In the genomic region with DNA sequence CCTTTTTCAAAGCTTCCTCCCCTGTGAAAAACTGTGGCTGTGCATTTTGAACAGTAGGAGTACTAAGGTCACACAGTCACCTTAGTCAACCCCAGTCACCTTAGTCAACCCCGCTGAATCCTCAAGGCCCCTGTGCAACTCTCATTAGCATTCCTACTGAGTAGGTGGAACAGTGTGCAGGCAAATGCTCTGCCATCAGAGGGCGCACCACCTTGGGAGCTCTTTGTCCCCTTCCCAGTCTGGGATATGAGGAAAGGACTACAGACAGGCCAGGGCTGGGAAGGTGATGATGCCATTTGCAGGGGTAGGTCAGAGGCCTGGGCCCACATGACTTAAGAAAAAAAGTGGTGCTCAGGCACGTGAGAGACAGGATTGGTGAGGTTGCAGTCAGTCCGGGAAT, we compare ENCODE assay signal across 8 mouse cellular contexts. TPM values are rescaled to one million over a fixed set of nuclear protein-coding genes. Genes with fewer than 3 reads are reported as not detected.
DNase-seq lines count a peak whose midpoint lies in the region; TF ChIP-seq lines count a peak whose summit lies in the region.
"Had no signal": no experiment of that assay in that cellular context is flagged by ENCODE, and none has a peak within 500 bp of the region (broad histone marks: within the 10 kb centered on the region; RNA-seq: fewer than 3 reads in every experiment).

No protein-coding gene starts in this region.

- H3K9ac ChIP-seq in ES-E14 (ENCODE audit: insufficient read depth, low read depth, low read length, poor library complexity, severe bottlenecking) = no peak overlapping the region
- H3K9ac ChIP-seq in liver, adult 2 months (ENCODE audit: low read depth, low read length) = no peak overlapping the region
- H3K9ac ChIP-seq: midbrain, embryonic 12.5 days had no signal

- H3K4me3 ChIP-seq in ES-E14 (ENCODE audit: insufficient read depth in 1 of 2, low read depth in 1 of 2, low read length in 2 of 2, poor library complexity in 1 of 2, severe bottlenecking in 1 of 2) = no peak overlapping the region
- H3K4me3 ChIP-seq in liver, adult 2 months (ENCODE audit: insufficient read depth, low read depth, low read length) = no peak overlapping the region
- H3K4me3 ChIP-seq: midbrain, embryonic 12.5 days had no signal

- H3K27ac ChIP-seq in ES-E14 (ENCODE audit: insufficient read depth, low read depth, low read length, poor library complexity, severe bottlenecking) = no peak overlapping the region
- no peak overlapping the region for H3K27ac ChIP-seq in liver, adult 2 months (replicated peaks; ENCODE audit: insufficient read depth, low read depth, low read length)

- H3K27me3 ChIP-seq in liver, adult 2 months (ENCODE audit: control insufficient read depth, insufficient read depth, low read length) = no peaks in the 10 kb centered on the region
- H3K27me3 ChIP-seq: midbrain, embryonic 12.5 days had no signal

- DNase-seq in layer of hippocampus, postnatal 10 days (ENCODE audit: low spot score in 2 of 2) = peak; percentile 64 to 65
- no peak for DNase-seq in layer of hippocampus, adult 11-12 months (ENCODE audit: low spot score)
- peak; percentile 78 for DNase-seq in ES-E14 (ENCODE audit: low read depth, low spot score)
- peak; percentile 78 for DNase-seq in adrenal gland, postnatal 14 days
- peak; percentile 62 for DNase-seq in liver, adult 2 months (ENCODE audit: extremely low read depth, low read depth, low spot score)
- no peak for DNase-seq in urinary bladder, adult 2 months (ENCODE audit: low spot score)
- no peak for DNase-seq in layer of hippocampus, adult 9-11 months

- TF ChIP-seq POLR2A in liver, adult 2 months (IDR thresholded peaks at IDR 0.05; ENCODE audit: extremely low read depth, insufficient read depth, low read length) = no peak

- H3K9me3 ChIP-seq in ES-E14 (ENCODE audit: control insufficient read depth, insufficient read depth, low read depth, low read length) = no peaks in the 10 kb centered on the region
- H3K9me3 ChIP-seq: midbrain, embryonic 12.5 days had no signal

- H3K36me3 ChIP-seq in ES-E14 (ENCODE audit: control insufficient read depth, insufficient read depth, low read length, poor library complexity, severe bottlenecking) = peaks cover 28% of the 10 kb centered on the region
- peaks cover 4% of the 10 kb centered on the region; the same call in 1 of the 2 replicates for H3K36me3 ChIP-seq in liver, adult 2 months (ENCODE audit: control insufficient read depth, insufficient read depth, low read length)

- WGBS in liver, adult 2 months = 66% methylated on average over 4 of the region's 4 CpGs

- H3K79me2 ChIP-seq in liver, adult 2 months (ENCODE audit: control insufficient read depth, insufficient read depth, low read length) = peaks cover 9% of the 10 kb centered on the region; the same call in 1 of the 2 replicates

- in situ Hi-C loops in ES-E14 (cut with MboI; ENCODE audit: low sequenced_read_pairs in 2 of 2, unreplicated experiment in 2 of 2) = no loop called here

- peak; percentile 73 for TF ChIP-seq CTCF in liver, adult 2 months (IDR thresholded peaks at IDR 0.05; ENCODE audit: low read depth, low read length)

- peaks cover 5 to 37% of the 10 kb centered on the region in 2 experiments; a peak in 3 of 4 replicates for H3K4me1 ChIP-seq in ES-E14 (ENCODE audit: control insufficient read depth in 2 of 2, insufficient read depth in 2 of 2, low read length in 2 of 2, poor library complexity in 1 of 2)
- H3K4me1 ChIP-seq in liver, adult 2 months (ENCODE audit: control insufficient read depth, insufficient read depth, low read length) = peaks cover 20% of the 10 kb centered on the region

TF ChIP-seq in ES-E14, 5 proteins besides CTCF, POLR2A, EP300 and RAD21:
- TF ChIP-seq CHD2 (IDR thresholded peaks at IDR 0.05; ENCODE audit: low read depth, low read length) = no peak
- TF ChIP-seq ZNF384 (IDR thresholded peaks at IDR 0.05; ENCODE audit: low read depth, low read length) = no peak
- TF ChIP-seq HCFC1 (IDR thresholded peaks at IDR 0.05; ENCODE audit: borderline replicate concordance, insufficient read depth, low read length) = 0 out of 2 replicates have a peak, but pooled peaks have one; percentile 30

RNA-seq across cellular contexts. Expression of a gene that starts 1.4 kb away (rescaled TPM):
- total RNA-seq in layer of hippocampus, postnatal 10 days (2021) = 1 to 10 TPM; 1.1 to 1.4 TPM
- 3.3 TPM in 2 replicates for total RNA-seq in ES-E14 (2012; rRNA removed)
- 1.2 and 1.5 TPM in 2 replicates for total RNA-seq in adrenal gland, postnatal 14 days (2021)
- total RNA-seq in liver, adult 2 months (2014; rRNA removed) = 0.07 and 0.09 TPM in 2 replicates
- polyA plus RNA-seq in liver, adult 2 months (2012; rRNA removed) = 0.24 and 0.92 TPM in 2 replicates
- 0.77 and 0.93 TPM in 2 replicates for polyA plus RNA-seq in urinary bladder, adult 2 months (2012; rRNA removed)

RNA-seq across cellular contexts. Expression of a gene that starts 4.4 kb away (rescaled TPM):
- 10 to 100 TPM; 31.7 to 32.7 TPM for total RNA-seq in layer of hippocampus, postnatal 10 days (2021)
- total RNA-seq in ES-E14 (2012; rRNA removed) = 26.5 and 26.6 TPM in 2 replicates
- 72.1 and 88.0 TPM in 2 replicates for total RNA-seq in adrenal gland, postnatal 14 days (2021)
- total RNA-seq in liver, adult 2 months (2014; rRNA removed) = 129 and 131 TPM in 2 replicates
- polyA plus RNA-seq in liver, adult 2 months (2012; rRNA removed) = 415 and 439 TPM in 2 replicates
- polyA plus RNA-seq in urinary bladder, adult 2 months (2012; rRNA removed) = 61.0 and 67.8 TPM in 2 replicates

RNA-seq across cellular contexts. Expression of a gene that starts 10.7 kb away (rescaled TPM):
- total RNA-seq in layer of hippocampus, postnatal 10 days (2021) = 10 to 100 TPM; 30.6 to 32.6 TPM
- 12.3 and 12.6 TPM in 2 replicates for total RNA-seq in ES-E14 (2012; rRNA removed)
- 336 and 337 TPM in 2 replicates for total RNA-seq in adrenal gland, postnatal 14 days (2021)
- 26.1 and 36.0 TPM in 2 replicates for total RNA-seq in liver, adult 2 months (2014; rRNA removed)
- 139 and 141 TPM in 2 replicates for polyA plus RNA-seq in liver, adult 2 months (2012; rRNA removed)
- polyA plus RNA-seq in urinary bladder, adult 2 months (2012; rRNA removed) = 11.0 and 13.6 TPM in 2 replicates

RNA-seq across cellular contexts. Expression of a gene that starts 18.0 kb away (rescaled TPM):
- 10 to 100 TPM; 25.4 to 37.8 TPM for total RNA-seq in layer of hippocampus, postnatal 10 days (2021)
- total RNA-seq in ES-E14 (2012; rRNA removed) = 24.7 and 50.5 TPM in 2 replicates
- 23.1 and 23.2 TPM in 2 replicates for total RNA-seq in adrenal gland, postnatal 14 days (2021)
- 2.7 and 3.3 TPM in 2 replicates for total RNA-seq in liver, adult 2 months (2014; rRNA removed)
- polyA plus RNA-seq in liver, adult 2 months (2012; rRNA removed) = 9.0 and 14.1 TPM in 2 replicates
- 12.0 and 14.4 TPM in 2 replicates for polyA plus RNA-seq in urinary bladder, adult 2 months (2012; rRNA removed)

RNA-seq across cellular contexts. Expression of a gene that starts 34.6 kb away (rescaled TPM):
- 10 to 100 TPM; 80.3 to 94.8 TPM for total RNA-seq in layer of hippocampus, postnatal 10 days (2021)
- total RNA-seq in ES-E14 (2012; rRNA removed) = 36.8 and 52.6 TPM in 2 replicates
- total RNA-seq in adrenal gland, postnatal 14 days (2021) = 95.9 and 108 TPM in 2 replicates
- total RNA-seq in liver, adult 2 months (2014; rRNA removed) = 18.0 and 20.9 TPM in 2 replicates
- polyA plus RNA-seq in liver, adult 2 months (2012; rRNA removed) = 63.0 and 71.1 TPM in 2 replicates
- polyA plus RNA-seq in urinary bladder, adult 2 months (2012; rRNA removed) = 52.4 and 62.0 TPM in 2 replicates

Comparison
In these comparisons a context has a peak if more than half of its experiments do, and no peak if none do; other contexts are left out.
1. DNase-seq: peak in layer of hippocampus, postnatal 10 days (2 of 2), ES-E14 (single experiment), adrenal gland, postnatal 14 days (single experiment) and liver, adult 2 months (single experiment); none in layer of hippocampus, adult 11-12 months (single experiment), urinary bladder, adult 2 months (single experiment) and layer of hippocampus, adult 9-11 months (single experiment).